Mouse (Mus musculus) layer of hippocampus, adult 9-11 months (tissue): Measurements from ENCODE around the gene Nle1.

Experiments used
- DNase-seq: peaks from one replicate; pipeline ENCODE4 v3.0.0; 2022

Gene Nle1

DNA sequence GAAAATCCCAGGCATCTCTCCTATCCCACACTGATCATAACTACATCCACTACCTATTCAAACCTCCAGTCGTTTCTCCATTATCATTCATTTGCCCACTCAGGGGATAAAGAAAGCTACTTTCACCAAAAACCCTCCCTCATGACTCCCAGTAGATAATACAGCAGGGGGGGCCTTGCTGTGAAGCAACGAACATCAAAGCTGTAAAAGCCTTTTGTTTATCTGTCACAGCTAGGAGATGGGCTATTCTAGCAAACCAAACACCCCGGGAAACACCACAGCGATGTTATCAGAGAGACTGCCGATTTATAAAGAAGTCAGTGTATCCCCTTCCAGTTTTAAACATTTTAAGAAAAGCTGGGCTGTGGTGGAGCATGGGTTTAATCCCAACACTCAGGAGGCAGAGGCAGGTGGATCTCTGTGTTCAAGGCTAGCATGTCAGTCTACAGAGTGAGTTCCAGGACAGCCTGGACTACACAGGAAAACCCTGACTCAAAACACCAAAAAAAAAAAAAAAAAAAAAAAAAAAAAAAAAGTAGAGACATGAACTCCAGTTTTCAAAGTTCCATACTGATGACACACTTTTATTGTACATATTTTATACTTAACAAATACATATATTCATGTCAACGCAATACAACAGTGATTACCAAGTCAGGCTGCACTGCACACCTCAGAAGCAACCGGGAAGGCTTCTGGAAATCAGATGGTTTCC is 41.2 kb downstream of the Nle1 start:
- DNase-seq: no peak

DNA sequence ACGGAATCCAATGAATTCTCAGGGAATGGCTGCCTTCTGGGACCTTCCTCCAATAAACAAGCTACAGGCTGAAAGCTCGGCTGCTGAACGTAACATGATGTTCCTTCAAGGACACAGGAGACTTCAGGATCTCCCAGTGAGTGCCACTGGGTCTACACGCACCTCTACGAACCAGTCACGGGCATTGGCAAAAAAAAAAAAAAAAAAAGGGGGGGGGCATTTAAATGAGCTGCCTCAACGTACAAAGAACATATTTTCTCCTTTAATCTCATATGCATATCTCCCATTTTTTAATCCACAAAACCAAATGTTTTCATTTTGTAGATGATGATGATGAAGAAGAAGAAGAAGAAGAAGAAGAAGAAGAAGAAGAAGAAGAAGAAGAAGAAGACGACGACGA is 42.3 kb downstream of the Nle1 start:
- DNase-seq: no peak

DNA sequence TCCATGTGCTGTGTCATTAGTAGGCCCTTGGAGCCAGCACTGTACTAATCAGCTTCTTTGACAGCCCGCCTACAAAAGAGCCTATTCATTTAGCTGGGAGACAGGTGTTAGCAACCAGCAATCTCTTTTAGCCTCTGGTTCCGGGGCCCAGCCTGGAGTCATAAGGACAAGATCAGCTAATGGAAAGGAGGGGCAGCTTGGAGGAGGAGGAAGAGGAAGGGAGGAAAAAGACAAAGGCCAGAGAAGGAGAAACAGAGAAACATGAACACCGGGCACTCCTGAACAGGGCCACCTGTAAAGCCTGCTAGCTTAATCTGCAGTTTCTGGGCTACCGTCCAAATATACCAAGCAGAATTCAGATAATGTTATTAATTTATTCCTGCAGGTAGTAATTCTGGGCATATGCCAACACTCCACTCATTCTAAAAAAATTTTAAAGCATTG is 44.7 kb downstream of the Nle1 start:
- DNase-seq: no peak

GRCm38 (mm10) chr11:82863059-82863458 is 45.2 kb downstream of the Nle1 start:
- no peak for DNase-seq

DNA sequence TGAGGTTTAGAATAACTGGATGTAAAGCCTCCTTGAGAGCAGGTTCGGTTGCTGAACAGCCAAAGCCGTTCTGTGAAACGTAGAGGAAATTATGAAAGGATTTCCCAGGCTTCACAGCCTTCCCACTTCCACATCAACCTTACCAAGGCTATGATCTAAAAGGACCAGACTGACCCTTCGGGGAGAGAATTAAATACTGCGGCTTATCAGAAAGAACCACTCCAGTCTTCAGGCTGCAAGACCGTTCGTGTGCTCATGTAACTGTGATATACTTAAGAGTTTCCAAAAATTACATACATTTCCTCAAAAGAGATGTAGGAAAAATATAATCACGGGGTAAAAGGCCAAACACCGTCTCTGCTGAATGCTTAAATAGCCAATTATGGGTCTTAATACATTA is 45.6 kb downstream of the Nle1 start:
- no peak for DNase-seq

DNA sequence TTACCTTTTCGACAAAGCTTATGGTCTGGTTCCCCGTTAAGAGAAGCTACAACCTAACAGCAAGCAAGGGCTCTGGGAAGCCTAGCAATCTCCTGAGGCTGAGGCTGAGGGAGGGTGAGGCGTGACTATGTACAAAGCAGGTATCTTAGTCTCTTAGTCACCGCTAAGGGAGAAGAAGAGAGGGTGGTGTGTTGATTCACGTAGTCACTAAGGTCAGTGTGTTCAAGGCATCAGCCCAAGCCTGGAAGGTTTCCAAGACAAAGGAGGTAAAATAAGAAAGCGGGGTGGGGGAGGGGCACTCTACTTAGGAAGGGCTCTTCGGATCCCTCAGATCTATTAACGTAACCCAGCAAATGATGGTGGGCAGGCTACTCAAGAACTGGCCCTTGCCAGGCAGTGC is 46.7 kb downstream of the Nle1 start:
- DNase-seq: no peak

DNA sequence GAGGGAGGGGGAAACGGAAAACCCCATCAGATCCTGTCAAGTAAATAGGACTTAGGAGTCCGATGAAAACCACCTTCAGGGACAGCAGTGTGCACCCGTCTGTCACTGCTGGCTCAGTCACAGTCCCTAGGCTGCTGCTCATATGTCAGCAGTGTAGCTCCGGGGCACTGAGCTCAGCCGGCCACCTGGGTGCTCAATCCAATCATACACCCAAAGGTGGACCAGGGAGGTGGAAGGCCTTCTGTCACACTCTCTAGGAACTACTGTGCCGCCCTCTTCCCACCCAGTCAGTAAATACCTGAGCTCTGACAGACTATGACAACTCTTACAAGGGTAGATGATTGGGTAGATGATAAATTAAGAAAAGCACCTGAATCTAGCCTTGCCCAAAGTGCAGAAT is 47.5 kb downstream of the Nle1 start:
- DNase-seq: no peak

- peak; percentile 32 for DNase-seq
Observed at GRCm38 (mm10) chr11:82857307-82857848, 50.8 kb downstream of the Nle1 start.

- DNase-seq: no peak
Observed at GRCm38 (mm10) chr11:82856032-82856431, 52.2 kb downstream of the Nle1 start.

DNA sequence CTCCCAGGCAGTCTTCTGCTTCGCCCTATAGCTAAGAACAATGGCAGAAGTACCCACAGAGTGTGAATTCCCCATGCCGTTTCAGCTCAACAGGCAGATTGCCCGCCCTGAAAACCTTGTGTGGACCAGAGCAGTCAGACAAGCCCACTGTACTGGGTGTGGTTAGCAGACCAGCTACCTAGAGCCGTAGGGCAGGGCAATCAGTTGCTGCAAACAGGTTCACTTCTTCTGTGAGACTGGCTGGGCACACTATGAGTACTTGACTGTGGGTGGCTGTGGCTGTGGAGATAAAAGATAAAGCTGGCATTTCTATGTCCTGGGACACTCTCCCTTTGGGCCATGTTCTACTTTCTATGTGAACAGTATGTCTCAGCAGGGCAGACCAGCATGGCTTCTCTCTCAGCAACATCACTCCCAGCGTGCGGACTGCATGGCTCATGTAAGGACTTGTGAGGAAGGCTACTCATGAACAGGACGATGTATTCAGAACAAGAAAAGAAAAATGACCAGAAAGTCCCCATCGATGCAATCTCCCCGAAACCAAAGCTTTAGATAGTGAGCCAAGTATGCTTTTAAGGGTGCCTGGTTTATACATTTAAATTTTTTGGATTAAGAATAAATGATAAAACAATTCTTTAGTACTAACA is 52.8 kb downstream of the Nle1 start:
- no peak for DNase-seq

- no peak for DNase-seq
Observed at GRCm38 (mm10) chr11:82854111-82854510, 54.1 kb downstream of the Nle1 start.

DNA sequence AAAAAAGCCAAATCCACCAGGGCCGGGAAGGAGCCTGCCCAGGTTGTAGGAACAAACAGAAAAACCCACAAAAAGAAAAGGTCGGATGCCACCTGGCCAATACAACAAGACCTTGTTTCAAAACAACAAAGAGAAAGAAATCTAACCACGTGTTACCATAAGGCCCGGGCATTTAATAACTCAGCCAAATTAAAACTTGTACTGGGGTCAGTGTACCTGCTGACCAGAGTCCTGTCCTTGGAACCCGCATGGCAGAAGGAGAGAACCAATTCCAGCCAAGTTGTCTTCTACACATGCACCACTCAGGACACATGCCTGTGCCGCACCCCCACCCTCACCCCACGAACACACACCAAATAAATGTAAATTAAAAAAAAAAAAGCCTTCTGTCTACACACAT is 55.3 kb downstream of the Nle1 start:
- no peak for DNase-seq

DNA sequence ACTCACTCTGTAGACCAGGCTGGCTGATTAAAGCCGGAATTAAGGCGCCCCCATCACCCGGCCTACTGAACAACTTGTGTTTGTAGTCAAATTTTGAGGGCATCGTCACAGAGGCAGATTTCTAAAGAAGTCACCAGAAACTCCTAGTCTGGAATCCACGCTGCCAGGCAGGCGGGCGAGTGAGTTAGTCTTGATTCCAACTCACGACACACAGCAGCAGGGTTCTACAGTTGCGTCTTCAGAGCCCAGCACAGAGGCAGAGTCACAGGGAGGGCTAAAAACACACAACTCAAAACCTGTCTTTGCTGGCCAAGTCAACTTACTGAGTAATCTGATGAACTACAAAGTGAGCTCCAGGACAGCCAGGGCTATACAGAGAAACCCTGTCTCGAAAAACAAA is 55.7 kb downstream of the Nle1 start:
- DNase-seq: no peak

- DNase-seq: no peak
Observed at GRCm38 (mm10) chr11:82852115-82852514, 56.1 kb downstream of the Nle1 start.
